Mouse (Mus musculus) layer of hippocampus, postnatal 36 days (tissue): ENCODE results near the gene Sympk. TPM values are rescaled to one million over a fixed set of nuclear protein-coding genes. Genes with fewer than 3 reads are reported as not detected.

Experiments used
- microRNA-seq, 2 experiments: library from miRNA; unstranded; fragments of <30 nt; microRNA quantifications; one replicate each; pipeline ENCODE4 v1.2.0; 2021
- total RNA-seq, 2 experiments: library from RNA; stranded (reverse); gene quantifications; 2 replicates each; pipeline ENCODE4 v1.2.3; 2021

Gene Sympk
- total RNA-seq, 2 experiments from 2014 or later: 111 to 113 TPM

Small RNAs within 50 kb of the gene (microRNA-seq; reads per million reads assigned to microRNA genes)
- gene Mir3100: 3.0 to 5.1 reads per million in 2 experiments

Other genes starting within 250 kb of the Sympk start
- gene Psg19, start 225.9 kb upstream of the Sympk start, total RNA-seq: not detected
- gene Psg17, start 202.8 kb upstream of the Sympk start, total RNA-seq: not detected
- 1 to 10 TPM; 2.1 TPM for gene Mill2, start 184.4 kb upstream of the Sympk start, total RNA-seq
- 10 to 100 TPM; 13.6 to 21.1 TPM for gene Pglyrp1, start 153.0 kb upstream of the Sympk start, total RNA-seq
- gene Ccdc61, start 114.0 kb upstream of the Sympk start, total RNA-seq: 10 to 100 TPM; 11.3 to 12.5 TPM
- gene Nova2, start 98.5 kb upstream of the Sympk start, total RNA-seq: 10 to 100 TPM; 82.2 to 84.5 TPM
- under 1 TPM; 0.33 to 0.87 TPM for gene Nanos2, start 37.0 kb upstream of the Sympk start, total RNA-seq
- gene Mypop, start 33.1 kb upstream of the Sympk start, total RNA-seq: 10 to 100 TPM; 45.0 to 45.9 TPM
- gene Irf2bp1, start 20.3 kb upstream of the Sympk start, total RNA-seq: 10 to 100 TPM; 52.1 to 53.0 TPM
- not detected for gene Foxa3, start 839 bp upstream of the Sympk start, total RNA-seq
- gene Rsph6a, start 30.3 kb downstream of the Sympk start, total RNA-seq: under 1 TPM; 0.15 to 0.33 TPM
- 100 to 1,000 TPM; 136 to 143 TPM for gene Dmwd, start 51.9 kb downstream of the Sympk start, total RNA-seq
- 10 to 100 TPM; 36.3 to 48.1 TPM for gene Dmpk, start 59.5 kb downstream of the Sympk start, total RNA-seq
- 1 to 10 TPM; 2.5 to 2.8 TPM for gene Six5, start 70.2 kb downstream of the Sympk start, total RNA-seq
- under 1 TPM; 0.40 to 0.43 TPM for gene Gm4969, start 94.0 kb downstream of the Sympk start, total RNA-seq
- 10 to 100 TPM; 14.2 to 14.3 TPM for gene Fbxo46, start 95.5 kb downstream of the Sympk start, total RNA-seq
- 10 to 100 TPM; 18.1 to 18.6 TPM for gene Qpctl, start 124.9 kb downstream of the Sympk start, total RNA-seq
- gene Snrpd2, start 125.3 kb downstream of the Sympk start, total RNA-seq: 10 to 100 TPM; 79.1 to 79.2 TPM
- gene Gipr, start 141.8 kb downstream of the Sympk start, total RNA-seq: 1 to 10 TPM in 1 of 2 experiments, under 1 TPM in 1; 0.62 to 1.9 TPM
- 100 to 1,000 TPM; 145 to 149 TPM for gene Eml2, start 152.0 kb downstream of the Sympk start, total RNA-seq
- 1 to 10 TPM; 2.4 to 2.5 TPM for gene Gpr4, start 188.2 kb downstream of the Sympk start, total RNA-seq
- gene Opa3, start 204.0 kb downstream of the Sympk start, total RNA-seq: 10 to 100 TPM; 40.5 to 40.8 TPM
- 10 to 100 TPM; 15.2 to 21.2 TPM for gene Vasp, start 247.4 kb downstream of the Sympk start, total RNA-seq